Mouse (Mus musculus) heart, embryonic 15.5 days (tissue): Measurements from ENCODE around the gene Cyp2b10. TPM values are rescaled to one million over a fixed set of nuclear protein-coding genes. Genes with fewer than 3 reads are reported as not detected.
"Not testable (repeated sequence)": the region's sequence is repeated elsewhere in the genome, so short reads cannot be mapped to it uniquely, and the experiment has no call there.

ENCODE experiments used
- ATAC-seq: fragments of 200-750 bp; cut with Nextera tagmentation; replicated peaks from 2 replicates; pipeline ENCODE4 v1.8.0; 2017; ENCODE audit warnings: low read depth, moderate TSS enrichment; ENCODE audit not compliant: insufficient number of reproducible peaks, insufficient read depth, low FRiP score
- H3K27ac ChIP-seq: fragments of 300-500 bp; sonication (generic); 2 replicates; pipeline ENCODE4 v1.5.1; 2015; ENCODE audit warnings: mild to moderate bottlenecking, inconsistent platforms
- H3K27me3 ChIP-seq: fragments of 300-500 bp; sonication (generic); 2 replicates; pipeline ENCODE4 v1.6.1; 2015; ENCODE audit warnings: inconsistent platforms
- H3K36me3 ChIP-seq: fragments of 300-500 bp; sonication (generic); 2 replicates; pipeline ENCODE4 v1.6.1; 2015; ENCODE audit warnings: mild to moderate bottlenecking, inconsistent platforms
- H3K4me1 ChIP-seq: fragments of 300-500 bp; sonication (generic); replicated peaks from 2 replicates; pipeline ENCODE4 v1.6.1; 2015; ENCODE audit warnings: inconsistent platforms
- H3K4me2 ChIP-seq: fragments of 300-500 bp; sonication (generic); 2 replicates; pipeline ENCODE4 v1.6.1; 2015; ENCODE audit warnings: inconsistent platforms, mild to moderate bottlenecking, moderate library complexity
- H3K4me3 ChIP-seq: fragments of 300-500 bp; sonication (generic); 2 replicates; pipeline ENCODE4 v1.5.1; 2015; ENCODE audit warnings: mild to moderate bottlenecking, inconsistent platforms
- H3K9ac ChIP-seq: fragments of 300-500 bp; sonication (generic); 2 replicates; pipeline ENCODE4 v1.6.1; 2015; ENCODE audit warnings: mild to moderate bottlenecking, inconsistent platforms
- H3K9me3 ChIP-seq: fragments of 300-500 bp; sonication (generic); replicated peaks from 2 replicates; pipeline ENCODE4 v1.6.1; 2016; ENCODE audit warnings: inconsistent platforms
- WGBS: fragments of 180-500 bp; shearing (Covaris S2); methylation state at CpG from one replicate; pipeline ENCODE4 v1.1.7; 2015; ENCODE audit warnings: mixed read lengths; 5-methylcytosine and 5-hydroxymethylcytosine counted together
- polyA plus RNA-seq: library from polyadenylated mRNA; unstranded; fragments of >200 nt; fragmentation: Nextera tagmentation; extraction: Ambion mirVana; gene quantifications from 2 replicates; pipeline ENCODE4 v1.2.1, GENCODE M21; 2015

Gene Cyp2b10
- polyA plus RNA-seq, 1 experiment from 2014 or later, result not detected

DNA sequence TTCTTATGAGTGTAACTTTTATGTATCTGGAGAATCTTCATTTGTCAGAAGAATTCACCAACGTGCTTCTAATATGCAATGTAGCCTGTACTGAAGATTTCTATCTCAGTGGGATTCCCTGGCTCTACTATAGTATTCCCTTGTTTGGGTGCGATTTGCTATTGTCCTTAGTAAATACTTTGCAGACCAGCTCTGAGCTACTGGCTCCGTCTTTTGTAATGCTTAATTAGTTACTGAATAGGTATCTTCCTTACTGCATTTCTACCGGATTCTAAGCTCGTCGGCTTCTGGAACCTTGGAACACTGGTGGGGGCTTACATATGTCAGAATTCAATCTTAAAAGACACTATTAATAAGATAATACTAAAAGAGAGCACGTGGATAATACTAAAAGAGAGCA is 16.7 kb upstream of the Cyp2b10 start:
- not testable (repeated sequence) for H3K27ac ChIP-seq, H3K9me3 ChIP-seq, H3K4me1 ChIP-seq, ATAC-seq, H3K4me2 ChIP-seq, H3K36me3 ChIP-seq, H3K9ac ChIP-seq, H3K4me3 ChIP-seq
- WGBS, result 12% methylated on average over 7 of the region's 7 CpGs
- H3K27me3 ChIP-seq, result peaks cover 17% of the 10 kb centered on the region

DNA sequence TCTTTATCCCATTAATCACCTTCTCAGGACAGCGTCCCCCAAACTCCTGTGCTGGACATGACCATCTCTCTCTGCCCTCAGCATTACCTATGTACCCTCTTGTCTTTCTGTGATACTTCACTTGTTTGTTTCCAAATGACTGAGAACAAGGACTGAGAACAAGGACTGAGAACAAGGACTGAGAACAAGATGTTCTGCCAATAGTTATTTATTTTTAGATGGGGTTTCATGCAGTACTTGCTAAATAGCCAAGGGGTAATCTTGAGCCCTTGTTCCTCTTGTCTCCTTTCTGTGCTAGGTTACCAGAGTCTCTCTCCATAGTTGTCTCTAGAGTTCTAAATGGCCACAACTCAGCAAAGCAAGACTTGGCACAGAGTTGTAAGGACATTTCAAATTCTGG is 13.1 kb upstream of the Cyp2b10 start:
- H3K4me2 ChIP-seq, result no peak overlapping the region
- H3K4me3 ChIP-seq, result no peak overlapping the region
- H3K4me1 ChIP-seq, result no peaks in the 10 kb centered on the region
- H3K9ac ChIP-seq, result no peak overlapping the region
- peaks cover 17% of the 10 kb centered on the region for H3K27me3 ChIP-seq
- no peaks in the 10 kb centered on the region for H3K36me3 ChIP-seq
- ATAC-seq, result no peak
- WGBS, result 68% methylated on average over 1 of the region's 1 CpGs
- no peak overlapping the region for H3K27ac ChIP-seq
- H3K9me3 ChIP-seq, result no peaks in the 10 kb centered on the region

GRCm38 (mm10) chr7:25887758-25888157 is 9.7 kb upstream of the Cyp2b10 start:
- no peak overlapping the region for H3K27ac ChIP-seq
- H3K27me3 ChIP-seq, result peaks cover 8% of the 10 kb centered on the region; the same call in 1 of the 2 replicates
- no peaks in the 10 kb centered on the region for H3K36me3 ChIP-seq
- H3K9ac ChIP-seq, result no peak overlapping the region
- H3K9me3 ChIP-seq, result no peaks in the 10 kb centered on the region
- H3K4me1 ChIP-seq, result no peaks in the 10 kb centered on the region
- no peak for ATAC-seq
- no peak overlapping the region for H3K4me3 ChIP-seq
- no peak overlapping the region for H3K4me2 ChIP-seq
- WGBS, result 74% methylated on average over 3 of the region's 3 CpGs

DNA sequence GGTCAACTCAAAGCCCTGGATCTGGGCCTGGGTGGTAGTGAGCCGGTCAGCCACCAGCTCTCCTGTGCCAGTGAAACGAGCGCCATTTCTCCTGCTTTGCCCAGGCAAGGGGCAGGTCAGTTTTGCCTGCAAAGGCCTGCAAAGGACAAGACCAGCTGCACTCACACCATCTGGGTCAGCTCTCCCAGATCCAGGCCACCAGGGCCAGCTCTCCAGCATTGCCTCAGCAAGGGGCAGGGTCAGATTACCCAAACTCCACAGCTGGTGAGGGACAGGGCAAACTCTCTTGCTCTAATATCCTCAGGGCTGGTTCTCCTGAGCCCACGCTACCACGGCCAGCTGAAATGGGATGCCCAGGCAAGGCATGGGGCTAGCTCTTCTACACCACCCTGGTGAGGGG is 4.3 kb upstream of the Cyp2b10 start:
- no peak overlapping the region for H3K4me3 ChIP-seq
- H3K4me1 ChIP-seq, result no peaks in the 10 kb centered on the region
- no peak overlapping the region for H3K9ac ChIP-seq
- H3K27ac ChIP-seq, result no peak overlapping the region
- H3K27me3 ChIP-seq, result 0 out of 2 replicates have a peak, but pooled peaks cover 3% of the 10 kb centered on the region
- no peak overlapping the region for H3K4me2 ChIP-seq
- WGBS, result 76% methylated on average over 5 of the region's 5 CpGs
- no peaks in the 10 kb centered on the region for H3K36me3 ChIP-seq
- ATAC-seq, result no peak
- H3K9me3 ChIP-seq, result no peaks in the 10 kb centered on the region

DNA sequence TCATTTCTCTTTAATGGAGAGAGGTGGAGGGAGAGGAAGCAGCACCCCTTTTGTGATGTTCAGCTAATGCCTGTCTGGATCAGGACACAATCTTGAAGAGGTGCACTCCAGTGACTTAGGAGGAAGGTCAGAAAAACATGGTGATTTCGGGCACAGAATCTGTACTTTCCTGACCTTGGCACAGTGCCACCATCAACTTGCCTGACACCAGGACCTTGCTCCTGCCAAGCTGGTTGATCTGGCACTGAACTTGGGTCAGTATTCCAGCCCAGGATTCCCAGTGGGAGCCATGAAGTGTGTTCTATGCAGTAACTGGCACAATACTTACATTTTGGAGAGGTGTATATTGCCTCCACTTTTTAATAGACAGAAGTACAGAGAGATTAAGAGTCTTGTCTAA is 2.3 kb upstream of the Cyp2b10 start:
- no peaks in the 10 kb centered on the region for H3K9me3 ChIP-seq
- 0 out of 2 replicates have a peak, but pooled peaks cover 1% of the 10 kb centered on the region for H3K27me3 ChIP-seq
- no peak for ATAC-seq
- no peak overlapping the region for H3K27ac ChIP-seq
- H3K4me2 ChIP-seq, result no peak overlapping the region
- H3K36me3 ChIP-seq, result no peaks in the 10 kb centered on the region
- no peak overlapping the region for H3K4me3 ChIP-seq
- H3K9ac ChIP-seq, result no peak overlapping the region
- 61% methylated on average over 1 of the region's 1 CpGs for WGBS
- H3K4me1 ChIP-seq, result no peaks in the 10 kb centered on the region

- H3K4me2 ChIP-seq, result no peak overlapping the region
- H3K27ac ChIP-seq, result no peak overlapping the region
- WGBS, result 74% methylated on average over 7 of the region's 7 CpGs
- H3K36me3 ChIP-seq, result no peaks in the 10 kb centered on the region
- no peak for ATAC-seq
- no peaks in the 10 kb centered on the region for H3K27me3 ChIP-seq
- H3K4me1 ChIP-seq, result peaks cover 2% of the 10 kb centered on the region; the same call in 1 of the 2 replicates
- H3K9me3 ChIP-seq, result no peaks in the 10 kb centered on the region
- no peak overlapping the region for H3K4me3 ChIP-seq
- no peak overlapping the region for H3K9ac ChIP-seq
Observed at GRCm38 (mm10) chr7:25898064-25898463, 644 bp downstream of the Cyp2b10 start.

GRCm38 (mm10) chr7:25902061-25902690 is 4.8 kb downstream of the Cyp2b10 start:
- peaks cover 2% of the 10 kb centered on the region; the same call in 1 of the 2 replicates for H3K4me1 ChIP-seq
- no peaks in the 10 kb centered on the region for H3K27me3 ChIP-seq
- H3K27ac ChIP-seq, result no peak overlapping the region
- WGBS, result 19% methylated on average over 8 of the region's 8 CpGs
- no peaks in the 10 kb centered on the region for H3K36me3 ChIP-seq
- no peak overlapping the region for H3K9ac ChIP-seq
- peak; percentile 62 for ATAC-seq
- H3K4me2 ChIP-seq, result no peak overlapping the region
- no peak overlapping the region for H3K4me3 ChIP-seq
- H3K9me3 ChIP-seq, result no peaks in the 10 kb centered on the region

- ATAC-seq, result no peak
- H3K9ac ChIP-seq, result no peak overlapping the region
- no peaks in the 10 kb centered on the region for H3K9me3 ChIP-seq
- no peak overlapping the region for H3K4me2 ChIP-seq
- H3K36me3 ChIP-seq, result no peaks in the 10 kb centered on the region
- peaks cover 2% of the 10 kb centered on the region; the same call in 1 of the 2 replicates for H3K4me1 ChIP-seq
- no peaks in the 10 kb centered on the region for H3K27me3 ChIP-seq
- no peak overlapping the region for H3K4me3 ChIP-seq
- no peak overlapping the region for H3K27ac ChIP-seq
- WGBS, result 31% methylated on average over 14 of the region's 14 CpGs
Observed at GRCm38 (mm10) chr7:25903156-25903555, 5.7 kb downstream of the Cyp2b10 start.

- Histone ChIP-seq H3K4me1 (peaks cover 2% of the 10 kb centered on the region; the same call in 1 of the 2 replicates), H3K4me3 (no peak overlapping the region), H3K9me3 (no peaks in the 10 kb centered on the region), H3K27me3 (no peaks in the 10 kb centered on the region), H3K4me2 (no peak overlapping the region), H3K27ac (no peak overlapping the region), H3K36me3 (no peaks in the 10 kb centered on the region), H3K9ac (no peak overlapping the region)
- no peak for ATAC-seq
- WGBS, result 43% methylated on average over 3 of the region's 3 CpGs
Observed at GRCm38 (mm10) chr7:25904066-25904465, 6.6 kb downstream of the Cyp2b10 start.

- H3K9ac ChIP-seq, result no peak overlapping the region
- no peak overlapping the region for H3K4me2 ChIP-seq
- H3K36me3 ChIP-seq, result no peaks in the 10 kb centered on the region
- no peak overlapping the region for H3K27ac ChIP-seq
- H3K27me3 ChIP-seq, result no peaks in the 10 kb centered on the region
- no peak overlapping the region for H3K4me3 ChIP-seq
- ATAC-seq, result no peak
- WGBS, result 65% methylated on average over 10 of the region's 10 CpGs
- no peaks in the 10 kb centered on the region for H3K9me3 ChIP-seq
- H3K4me1 ChIP-seq, result peaks cover 2% of the 10 kb centered on the region; the same call in 1 of the 2 replicates
Observed at GRCm38 (mm10) chr7:25904489-25904888, 7.1 kb downstream of the Cyp2b10 start.

DNA sequence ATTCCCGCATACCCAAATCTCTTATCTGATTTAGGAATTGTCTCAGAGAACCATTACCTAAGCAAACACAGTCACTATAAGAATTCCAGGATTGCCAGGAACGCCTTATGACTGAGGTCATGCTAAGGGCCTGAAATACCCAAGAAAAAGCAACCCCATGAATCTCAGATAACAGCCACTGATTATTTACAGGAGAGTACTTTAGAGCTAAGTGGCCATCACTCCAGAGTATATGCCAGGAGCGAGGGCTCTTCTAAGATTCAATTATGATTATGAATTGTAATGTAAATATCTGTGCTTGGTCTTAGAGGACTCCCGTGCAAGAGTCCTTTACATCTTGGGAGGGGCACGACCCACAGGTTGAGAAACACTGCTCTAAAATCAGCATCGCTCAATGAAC is 10.0 kb downstream of the Cyp2b10 start:
- no peak overlapping the region for H3K9ac ChIP-seq
- no peaks in the 10 kb centered on the region for H3K9me3 ChIP-seq
- H3K4me3 ChIP-seq, result no peak overlapping the region
- no peaks in the 10 kb centered on the region for H3K27me3 ChIP-seq
- H3K4me2 ChIP-seq, result no peak overlapping the region
- no peak for ATAC-seq
- no peaks in the 10 kb centered on the region for H3K36me3 ChIP-seq
- 52% methylated on average over 6 of the region's 6 CpGs for WGBS
- peaks cover 2% of the 10 kb centered on the region; the same call in 1 of the 2 replicates for H3K4me1 ChIP-seq
- H3K27ac ChIP-seq, result no peak overlapping the region

DNA sequence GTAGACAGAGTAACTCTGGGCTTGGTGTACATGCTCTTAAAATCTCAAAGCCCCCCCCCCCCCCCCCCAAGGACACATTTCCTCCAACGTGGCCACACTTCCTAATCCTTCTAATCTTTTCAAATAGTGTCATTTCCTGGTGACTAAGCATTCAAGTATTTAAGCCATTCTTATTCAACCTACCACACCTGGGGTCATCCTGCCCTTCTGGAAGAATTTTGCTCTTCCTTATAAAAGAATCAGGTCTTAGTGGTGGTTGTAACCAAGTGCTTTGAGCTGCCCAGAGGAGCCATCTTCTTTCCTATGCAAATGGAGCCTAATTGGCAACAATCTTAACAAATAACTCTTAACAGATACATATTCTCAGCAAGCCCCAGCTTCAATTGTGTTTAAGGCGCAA is 12.6 kb downstream of the Cyp2b10 start:
- no peak overlapping the region for H3K4me3 ChIP-seq
- H3K4me1 ChIP-seq, result no peaks in the 10 kb centered on the region
- no peak overlapping the region for H3K4me2 ChIP-seq
- H3K36me3 ChIP-seq, result no peaks in the 10 kb centered on the region
- no peak overlapping the region for H3K9ac ChIP-seq
- no peak for ATAC-seq
- 62% methylated on average over 2 of the region's 2 CpGs for WGBS
- H3K9me3 ChIP-seq, result no peaks in the 10 kb centered on the region
- H3K27ac ChIP-seq, result no peak overlapping the region
- H3K27me3 ChIP-seq, result no peaks in the 10 kb centered on the region
